Comparison of ENCODE assay signal across 8 mouse cellular contexts in genomic region chr6:54593766-54594468, GRCm38 (mm10). TPM values are rescaled to one million over a fixed set of nuclear protein-coding genes. Genes with fewer than 3 reads are reported as not detected.
DNase-seq lines count a peak whose midpoint lies in the region; ATAC-seq and TF ChIP-seq lines count a peak whose summit lies in the region.

No protein-coding gene starts in this region.

- H3K27me3 ChIP-seq in lung, postnatal 0 days (replicated peaks; ENCODE audit: insufficient read depth, low read length) = no peaks in the 10 kb centered on the region
- H3K27me3 ChIP-seq in forebrain, postnatal 0 days (ENCODE audit: insufficient read depth, low read length) = no peaks in the 10 kb centered on the region
- H3K27me3 ChIP-seq in limb, embryonic 13.5 days = no peaks in the 10 kb centered on the region
- no peaks in the 10 kb centered on the region for H3K27me3 ChIP-seq in stomach, embryonic 15.5 days (replicated peaks)

- no peak for TF ChIP-seq EP300 in lung, postnatal 0 days (IDR thresholded peaks at IDR 0.05)

- no peaks in the 10 kb centered on the region for H3K9me3 ChIP-seq in lung, postnatal 0 days (ENCODE audit: low read length)
- no peaks in the 10 kb centered on the region for H3K9me3 ChIP-seq in forebrain, postnatal 0 days (ENCODE audit: low read length)
- H3K9me3 ChIP-seq in limb, embryonic 13.5 days = no peaks in the 10 kb centered on the region
- H3K9me3 ChIP-seq in stomach, embryonic 15.5 days = no peaks in the 10 kb centered on the region

- H3K4me3 ChIP-seq in lung, postnatal 0 days (ENCODE audit: low read depth, low read length) = no peak overlapping the region
- peak overlapping the region; percentile 66 for H3K4me3 ChIP-seq in forebrain, postnatal 0 days (ENCODE audit: low read depth, low read length)
- peak overlapping the region; percentile 94 for H3K4me3 ChIP-seq in limb, embryonic 13.5 days
- peak overlapping the region; percentile 61 for H3K4me3 ChIP-seq in stomach, embryonic 15.5 days (replicated peaks)

- peak; percentile 8 for DNase-seq in lung, postnatal 0 days (ENCODE audit: low spot score)
- DNase-seq in lung, adult 18-20 months = no peak
- no peak for DNase-seq in forebrain, postnatal 0 days
- DNase-seq in testis, postnatal 14 days (ENCODE audit: low spot score) = no peak
- DNase-seq in layer of hippocampus, postnatal 10 days (ENCODE audit: low spot score in 2 of 2) = no peak

- 27% methylated on average over 8 of the region's 8 CpGs for WGBS in lung, postnatal 0 days
- WGBS in forebrain, postnatal 0 days = 57% methylated on average over 8 of the region's 8 CpGs
- 64% methylated on average over 8 of the region's 8 CpGs for WGBS in limb, embryonic 13.5 days
- 48% methylated on average over 8 of the region's 8 CpGs for WGBS in stomach, embryonic 15.5 days

- TF ChIP-seq CTCF in lung, postnatal 0 days (IDR thresholded peaks at IDR 0.05) = no peak
- no peak for TF ChIP-seq CTCF in forebrain, postnatal 0 days (IDR thresholded peaks at IDR 0.05; ENCODE audit: low read depth)

- H3K27ac ChIP-seq in lung, postnatal 0 days (ENCODE audit: low read length) = no peak overlapping the region
- H3K27ac ChIP-seq in forebrain, postnatal 0 days (ENCODE audit: low read depth, low read length) = no peak overlapping the region
- H3K27ac ChIP-seq in limb, embryonic 13.5 days = no peak overlapping the region
- no peak overlapping the region for H3K27ac ChIP-seq in stomach, embryonic 15.5 days

- peaks cover 7% of the 10 kb centered on the region; the same call in 1 of the 2 replicates for H3K4me1 ChIP-seq in lung, postnatal 0 days (ENCODE audit: insufficient read depth, low read depth, low read length)
- H3K4me1 ChIP-seq in forebrain, postnatal 0 days (ENCODE audit: insufficient read depth) = peaks cover 22% of the 10 kb centered on the region
- H3K4me1 ChIP-seq in limb, embryonic 13.5 days = peaks cover 54% of the 10 kb centered on the region
- H3K4me1 ChIP-seq in stomach, embryonic 15.5 days = peaks cover 6% of the 10 kb centered on the region; the same call in 1 of the 2 replicates

- H3K4me2 ChIP-seq in lung, postnatal 0 days (replicated peaks; ENCODE audit: low read depth, low read length) = peak overlapping the region; percentile 62
- H3K4me2 ChIP-seq in forebrain, postnatal 0 days (ENCODE audit: low read depth) = peak overlapping the region; percentile 88
- H3K4me2 ChIP-seq in limb, embryonic 13.5 days (replicated peaks) = peak overlapping the region; percentile 78
- H3K4me2 ChIP-seq in stomach, embryonic 15.5 days = peak overlapping the region; percentile 80

- H3K36me3 ChIP-seq in lung, postnatal 0 days (ENCODE audit: insufficient read depth, low read length) = no peaks in the 10 kb centered on the region
- no peaks in the 10 kb centered on the region for H3K36me3 ChIP-seq in forebrain, postnatal 0 days (ENCODE audit: insufficient read depth)
- H3K36me3 ChIP-seq in limb, embryonic 13.5 days = no peaks in the 10 kb centered on the region
- H3K36me3 ChIP-seq in stomach, embryonic 15.5 days = no peaks in the 10 kb centered on the region

- no peak overlapping the region for H3K9ac ChIP-seq in lung, postnatal 0 days (replicated peaks; ENCODE audit: low read depth)
- H3K9ac ChIP-seq in forebrain, postnatal 0 days = peak overlapping the region; percentile 60; the same call in 1 of the 2 replicates
- no peak overlapping the region for H3K9ac ChIP-seq in limb, embryonic 13.5 days
- no peak overlapping the region for H3K9ac ChIP-seq in stomach, embryonic 15.5 days

- ATAC-seq in lung, postnatal 0 days = no peak
- no peak for ATAC-seq in forebrain, postnatal 0 days
- no peak for ATAC-seq in limb, embryonic 13.5 days (ENCODE audit: low FRiP score, low read depth)
- ATAC-seq in stomach, embryonic 15.5 days (ENCODE audit: insufficient read depth, low FRiP score, low read depth) = no peak
- ATAC-seq in megakaryocyte-erythroid progenitor cell, adult 5-6 weeks (replicated peaks; ENCODE audit: low FRiP score, low TSS enrichment, poor library complexity, severe bottlenecking) = no peak

RNA-seq across cellular contexts. Expression of gene Plekha8, which starts 1.0 kb away (rescaled TPM):
- polyA plus RNA-seq in lung, postnatal 0 days (2015; fragmentation: Nextera tagmentation; extraction: Ambion mirVana) = 4.0 and 4.7 TPM in 2 replicates
- total RNA-seq in forebrain, postnatal 0 days (2014; rRNA removed) = 14.8 and 19.3 TPM in 2 replicates
- 4.5 and 4.7 TPM in 2 replicates for polyA plus RNA-seq in forebrain, postnatal 0 days (2015; fragmentation: Nextera tagmentation; extraction: Ambion mirVana)
- polyA plus RNA-seq in limb, embryonic 13.5 days (2015; fragmentation: Nextera tagmentation; extraction: Ambion mirVana) = 14.6 and 16.7 TPM in 2 replicates
- polyA plus RNA-seq in stomach, embryonic 15.5 days (2015; fragmentation: Nextera tagmentation; extraction: Ambion mirVana) = 5.8 and 6.2 TPM in 2 replicates
- total RNA-seq in layer of hippocampus, postnatal 10 days (2021) = 10 to 100 TPM in 1 of 2 experiments, 1 to 10 TPM in 1; 9.5 to 12.3 TPM
- 3.1 and 4.2 TPM in 2 replicates for total RNA-seq in megakaryocyte-erythroid progenitor cell, adult 5-6 weeks (2014; fragmentation: Nextera tagmentation)
- 3.2 and 5.3 TPM in 2 replicates for total RNA-seq in megakaryocyte-erythroid progenitor cell, adult 5-6 weeks (2017)

RNA-seq across cellular contexts. Expression of gene Fkbp14, which starts 3.2 kb away (rescaled TPM):
- polyA plus RNA-seq in lung, postnatal 0 days (2015; fragmentation: Nextera tagmentation; extraction: Ambion mirVana) = 13.6 and 16.1 TPM in 2 replicates
- 5.2 and 9.6 TPM in 2 replicates for total RNA-seq in forebrain, postnatal 0 days (2014; rRNA removed)
- 4.1 and 4.5 TPM in 2 replicates for polyA plus RNA-seq in forebrain, postnatal 0 days (2015; fragmentation: Nextera tagmentation; extraction: Ambion mirVana)
- 44.1 and 51.3 TPM in 2 replicates for polyA plus RNA-seq in limb, embryonic 13.5 days (2015; fragmentation: Nextera tagmentation; extraction: Ambion mirVana)
- polyA plus RNA-seq in stomach, embryonic 15.5 days (2015; fragmentation: Nextera tagmentation; extraction: Ambion mirVana) = 28.0 and 28.8 TPM in 2 replicates
- total RNA-seq in layer of hippocampus, postnatal 10 days (2021) = 10 to 100 TPM; 10.9 to 13.1 TPM
- 2.9 and 6.3 TPM in 2 replicates for total RNA-seq in megakaryocyte-erythroid progenitor cell, adult 5-6 weeks (2014; fragmentation: Nextera tagmentation)
- 1.5 and 2.1 TPM in 2 replicates for total RNA-seq in megakaryocyte-erythroid progenitor cell, adult 5-6 weeks (2017)

RNA-seq across cellular contexts. Expression of gene Scrn1, which starts 27.6 kb away (rescaled TPM):
- 2.8 TPM in 2 replicates for polyA plus RNA-seq in lung, postnatal 0 days (2015; fragmentation: Nextera tagmentation; extraction: Ambion mirVana)
- 189 and 195 TPM in 2 replicates for total RNA-seq in forebrain, postnatal 0 days (2014; rRNA removed)
- polyA plus RNA-seq in forebrain, postnatal 0 days (2015; fragmentation: Nextera tagmentation; extraction: Ambion mirVana) = 95.5 and 122 TPM in 2 replicates
- 11.5 and 13.0 TPM in 2 replicates for polyA plus RNA-seq in limb, embryonic 13.5 days (2015; fragmentation: Nextera tagmentation; extraction: Ambion mirVana)
- 8.5 and 9.1 TPM in 2 replicates for polyA plus RNA-seq in stomach, embryonic 15.5 days (2015; fragmentation: Nextera tagmentation; extraction: Ambion mirVana)
- total RNA-seq in layer of hippocampus, postnatal 10 days (2021) = 100 to 1,000 TPM; 161 to 164 TPM
- not detected in 2 replicates for total RNA-seq in megakaryocyte-erythroid progenitor cell, adult 5-6 weeks (2014; fragmentation: Nextera tagmentation)
- total RNA-seq in megakaryocyte-erythroid progenitor cell, adult 5-6 weeks (2017) = not detected in 2 replicates
